Mouse (Mus musculus) bone marrow macrophage, adult 2 months (primary cell): ENCODE data around the gene Sec63.

Experiments used
- CTCF ChIP-seq: IDR thresholded peaks from 2 replicates; pipeline ENCODE4 v1.5.1; 2012; ENCODE audit warnings: low read depth, mild to moderate bottlenecking, low read length, moderate library complexity
- POLR2A ChIP-seq: IDR thresholded peaks from 2 replicates; pipeline ENCODE4 v1.6.1; 2012; ENCODE audit warnings: mild to moderate bottlenecking, low read depth, low read length, borderline replicate concordance

- TF ChIP-seq CTCF: no peak
- TF ChIP-seq POLR2A: no peak
These were observed 102.5 kb downstream of the Sec63 start for GRCm38 (mm10) chr10:42863621-42864391.
